Mouse (Mus musculus) effector memory CD4-positive, alpha-beta T cell, adult 7 months (primary cell): ENCODE results near the gene Olfr1501. TPM values are rescaled to one million over a fixed set of nuclear protein-coding genes. Genes with fewer than 3 reads are reported as not detected.

Source experiments
- polyA plus RNA-seq: library from polyadenylated mRNA; unstranded; fragments of 100-300 nt; shearing (Covaris generic); gene quantifications from one replicate; pipeline ENCODE4 v1.2.1, GENCODE M21; 2017

Olfr1501 gene
- polyA plus RNA-seq, result 0.43 TPM

DNA sequence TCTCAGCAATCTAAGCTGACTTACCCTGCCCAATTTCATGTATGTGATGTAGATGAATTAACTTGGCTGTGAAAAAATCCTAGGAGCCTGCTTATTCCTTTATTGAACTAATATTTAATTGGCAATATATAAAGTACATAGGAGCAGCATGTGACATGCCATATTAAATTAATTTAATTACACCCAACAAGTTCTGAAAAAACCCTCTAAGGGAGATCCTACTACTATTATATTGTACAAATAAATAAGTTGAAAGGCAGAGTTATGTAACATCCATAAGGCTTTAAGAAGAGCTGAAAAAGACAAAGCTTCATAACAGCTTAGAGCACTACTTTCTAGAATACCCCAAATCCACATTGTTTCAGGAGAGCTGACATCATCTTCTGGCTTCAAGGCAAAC lies at the start of gene Olfr1501:
Gene Olfr1501 (minus strand): TSS at position 101 of the 400 bp plus-strand sequence.

GRCm38 (mm10) chr19:13897828-13898227 lies 47.3 kb upstream of the Olfr1501 start, which contains the start of gene Olfr1504:
TSS of gene Olfr1504 (minus strand) at chr19:13897928.

DNA sequence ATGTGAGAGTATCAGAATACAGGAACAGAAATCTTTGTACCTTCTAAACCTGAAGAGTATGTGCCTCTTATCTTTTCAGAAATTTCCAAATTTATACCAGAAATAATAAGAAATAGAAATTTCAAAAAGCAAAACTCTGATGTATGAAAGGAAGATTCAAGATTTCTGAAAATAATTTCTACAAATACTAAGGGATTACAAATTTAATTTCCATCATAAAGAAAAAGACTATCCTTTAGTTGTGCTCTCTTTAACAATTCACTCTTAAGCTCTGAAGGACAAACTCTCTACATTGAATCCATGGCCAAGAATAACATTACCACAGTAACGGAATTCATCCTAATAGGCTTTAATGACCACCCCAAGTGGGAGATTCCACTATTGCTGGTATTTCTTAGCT lies 11.0 kb upstream of the Olfr1501 start, which contains the start of gene Olfr1502:
Gene Olfr1502 (plus strand): TSS at position 301 of the 400 bp plus-strand sequence.

GRCm38 (mm10) chr19:13830388-13830787 lies 20.1 kb downstream of the Olfr1501 start, which contains the start of gene Olfr1500:
TSS of gene Olfr1500 (minus strand) at chr19:13830488.

GRCm38 (mm10) chr19:13819347-13819746 lies 31.1 kb downstream of the Olfr1501 start, which contains the start of gene Olfr1499:
TSS of gene Olfr1499 (minus strand) at chr19:13819447.

DNA sequence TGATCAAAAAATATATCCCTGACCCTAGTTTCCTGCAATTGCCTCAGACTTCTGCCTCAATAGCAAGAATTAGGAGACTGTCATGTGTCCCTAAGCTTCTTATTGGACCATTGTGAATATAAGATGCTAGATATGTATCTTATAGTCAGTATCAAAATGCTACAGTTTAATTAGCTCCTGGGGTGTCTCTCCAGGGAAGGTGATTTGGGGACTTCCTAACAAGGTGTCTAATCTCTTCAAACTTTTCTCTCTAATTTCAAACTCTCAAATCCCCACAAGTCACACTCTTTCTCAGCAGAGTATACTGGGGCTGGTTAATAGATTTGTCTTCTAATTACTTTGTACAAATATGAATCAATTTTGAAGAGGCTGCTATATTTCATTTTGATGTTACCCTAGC lies 52.4 kb downstream of the Olfr1501 start, which contains the start of gene Olfr1497:
Gene Olfr1497 (minus strand): TSS at position 101 of the 400 bp plus-strand sequence.

Other genes starting within 250 kb of the Olfr1501 start
- gene Olfr1487, start 233.3 kb downstream of the Olfr1501 start, polyA plus RNA-seq, result not detected
- 0.06 TPM for gene Olfr1489, start 219.1 kb downstream of the Olfr1501 start, polyA plus RNA-seq
- 0.40 TPM for gene Olfr1490, start 199.6 kb downstream of the Olfr1501 start, polyA plus RNA-seq
- not detected for gene Olfr1491, start 153.4 kb downstream of the Olfr1501 start, polyA plus RNA-seq
- gene Olfr1493-ps1, start 127.4 kb downstream of the Olfr1501 start, polyA plus RNA-seq, result 0.28 TPM
- gene Olfr1494, start 111.0 kb downstream of the Olfr1501 start, polyA plus RNA-seq, result not detected
- gene Olfr1495, start 86.1 kb downstream of the Olfr1501 start, polyA plus RNA-seq, result not detected
- not detected for gene Olfr1496, start 72.8 kb downstream of the Olfr1501 start, polyA plus RNA-seq
- not detected for gene Olfr1497, start 52.5 kb downstream of the Olfr1501 start, polyA plus RNA-seq
- gene Olfr1499, start 31.2 kb downstream of the Olfr1501 start, polyA plus RNA-seq, result 0.61 TPM
- not detected for gene Olfr1500, start 20.2 kb downstream of the Olfr1501 start, polyA plus RNA-seq
- gene Olfr1502, start 11.1 kb upstream of the Olfr1501 start, polyA plus RNA-seq, result not detected
- not detected for gene Olfr1504, start 47.2 kb upstream of the Olfr1501 start, polyA plus RNA-seq
- gene Olfr1505, start 62.8 kb upstream of the Olfr1501 start, polyA plus RNA-seq, result not detected